Mouse (Mus musculus) ZHBTc4 (cell line): ENCODE data around the gene Stk38.

ENCODE experiments used
- DNase-seq: peaks from one replicate; pipeline ENCODE4 v3.0.0-alpha.2; 2011; ENCODE audit warnings: low read depth, low spot score

Stk38 gene

GRCm38 (mm10) chr17:28926866-28927635 lies 80.7 kb downstream of the Stk38 start:
- peak; percentile 94 for DNase-seq

GRCm38 (mm10) chr17:28926380-28926779 lies 81.4 kb downstream of the Stk38 start:
- peak; percentile 91 for DNase-seq

DNA sequence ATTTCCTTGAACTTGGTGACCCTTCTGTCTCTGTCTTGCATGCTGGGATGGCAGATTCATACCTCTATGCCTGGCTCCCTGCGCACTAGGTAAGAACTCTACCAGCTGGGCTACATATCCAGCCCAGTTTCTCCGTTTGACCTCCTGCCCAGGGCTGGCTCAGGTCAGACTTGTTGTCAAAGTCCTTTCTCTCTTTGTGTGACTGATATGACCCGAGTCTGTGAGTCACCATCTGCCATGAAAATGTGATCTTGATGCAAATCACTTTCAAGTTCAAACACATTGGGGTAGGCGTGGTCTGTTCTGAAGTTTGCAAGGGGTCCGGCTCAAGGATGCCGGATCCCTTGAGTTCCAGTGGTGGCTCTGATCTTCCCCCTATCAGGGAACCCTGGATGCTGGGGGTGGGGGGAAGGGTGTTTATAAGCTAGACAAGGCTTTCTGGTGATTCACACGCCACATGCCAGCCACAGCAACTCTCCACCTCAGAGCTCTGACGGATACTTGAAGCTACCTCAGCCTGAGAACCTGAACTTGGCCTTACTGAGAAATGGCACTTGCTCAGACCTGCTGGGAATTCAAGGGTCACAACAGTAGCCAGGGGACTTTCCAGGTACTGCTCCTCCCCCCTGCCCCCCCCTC lies 82.7 kb downstream of the Stk38 start:
- DNase-seq = peak; percentile 37

DNA sequence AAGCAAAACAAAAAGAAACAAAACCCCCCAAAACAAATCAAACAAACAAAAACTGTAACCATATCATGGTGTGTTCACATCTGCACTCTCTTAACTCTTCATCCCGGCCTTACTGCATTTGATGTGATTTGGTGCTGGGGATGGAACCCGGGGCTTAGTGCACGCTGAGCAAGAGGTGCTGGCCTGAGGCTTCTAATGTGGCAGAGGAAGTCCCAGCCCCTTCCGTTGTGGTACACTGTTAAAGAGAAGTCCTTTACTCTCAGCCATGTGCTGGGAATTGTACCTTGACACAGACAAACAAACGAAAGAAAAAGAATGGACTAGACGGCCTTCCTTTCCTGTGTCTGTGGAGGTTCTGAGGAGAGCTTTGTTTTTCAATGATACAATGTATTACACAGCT lies 85.7 kb downstream of the Stk38 start:
- DNase-seq = no peak

DNA sequence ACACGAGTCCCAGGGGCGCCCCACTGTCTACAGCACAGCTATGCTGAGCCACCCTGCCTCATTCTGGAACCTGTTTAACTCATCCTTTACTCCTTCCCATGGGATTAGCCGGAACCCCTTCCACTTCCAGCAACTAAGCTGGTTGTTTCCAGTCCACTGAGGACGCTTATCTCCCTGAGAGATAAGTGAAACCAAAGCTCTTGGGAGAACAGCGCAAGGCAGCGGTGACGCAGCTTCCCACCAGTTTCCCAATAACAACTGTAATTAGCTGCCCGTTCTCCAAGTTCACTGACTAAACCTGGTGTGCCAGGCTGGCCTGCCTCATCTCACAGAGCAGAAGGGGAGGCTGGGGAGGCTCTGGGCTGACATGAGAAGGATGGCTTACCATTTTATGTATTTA lies 86.7 kb downstream of the Stk38 start:
- DNase-seq = no peak
